Mouse (Mus musculus): Measurements from ENCODE around the gene Selenom. TPM values are rescaled to one million over a fixed set of nuclear protein-coding genes. Genes with fewer than 3 reads are reported as not detected.

Gene Selenom
- 18.4 and 19.6 TPM in 2 replicates for polyA plus RNA-seq (2016; fragmentation: Nextera tagmentation; extraction: Ambion mirVana)

GRCm38 (mm10) chr11:3514529-3515054 lies at the start of gene Selenom:
TSS of gene Selenom (plus strand) at chr11:3514684.
- WGBS (ENCODE audit: insufficient replicate concordance) = under 1% methylated on average over 26 of the region's 26 CpGs
- Histone ChIP-seq H3K27ac (no peak within 1 kb of the TSS), H3K4me3 (peak within 1 kb of the TSS; percentile 56), H3K27me3 (replicated peaks) (peaks cover 51% of the 10 kb centered on the region), H3K9ac (peak within 1 kb of the TSS; percentile 46), H3K9me3 (replicated peaks) (no peaks in the 10 kb centered on the region), H3K36me3 (no peaks in the 10 kb centered on the region), H3K4me1 (peaks cover 47% of the 10 kb centered on the region), H3K4me2 (peak within 1 kb of the TSS; percentile 79)
- peak; percentile 74 for ATAC-seq

GRCm38 (mm10) chr11:3471448-3471850 lies 43.0 kb upstream of the Selenom start:
- Histone ChIP-seq H3K4me3 (no peak overlapping the region), H3K36me3 (no peaks in the 10 kb centered on the region), H3K27ac (no peak overlapping the region), H3K27me3 (replicated peaks) (no peaks in the 10 kb centered on the region), H3K4me2 (0 out of 2 replicates have a peak overlapping the region, but pooled peaks have one; percentile 8), H3K9ac (no peak overlapping the region), H3K9me3 (replicated peaks) (no peaks in the 10 kb centered on the region), H3K4me1 (no peaks in the 10 kb centered on the region)
- no peak for ATAC-seq
- 34% methylated on average over 11 of the region's 11 CpGs for WGBS (ENCODE audit: insufficient replicate concordance)

- no peak overlapping the region for H3K4me3 ChIP-seq
- no peak overlapping the region for H3K4me2 ChIP-seq
- H3K27ac ChIP-seq = no peak overlapping the region
- no peaks in the 10 kb centered on the region for H3K27me3 ChIP-seq (replicated peaks)
- H3K36me3 ChIP-seq = no peaks in the 10 kb centered on the region
- peak; percentile 66; the same call in 1 of the 2 replicates for ATAC-seq
- H3K4me1 ChIP-seq = no peaks in the 10 kb centered on the region
- no peaks in the 10 kb centered on the region for H3K9me3 ChIP-seq (replicated peaks)
- H3K9ac ChIP-seq = no peak overlapping the region
- 9% methylated on average over 1 of the region's 1 CpGs for WGBS (ENCODE audit: insufficient replicate concordance)
Measured at GRCm38 (mm10) chr11:3472484-3472883, 42.0 kb upstream of the Selenom start.

GRCm38 (mm10) chr11:3474480-3475115 lies 39.9 kb upstream of the Selenom start:
- Histone ChIP-seq H3K9ac (no peak overlapping the region), H3K27ac (no peak overlapping the region), H3K4me3 (no peak overlapping the region), H3K36me3 (no peaks in the 10 kb centered on the region), H3K27me3 (replicated peaks) (no peaks in the 10 kb centered on the region), H3K4me1 (no peaks in the 10 kb centered on the region), H3K9me3 (replicated peaks) (no peaks in the 10 kb centered on the region), H3K4me2 (no peak overlapping the region)
- no peak for ATAC-seq
- WGBS (ENCODE audit: insufficient replicate concordance) = 48% methylated on average over 7 of the region's 7 CpGs

- ATAC-seq = no peak
- H3K4me1 ChIP-seq = no peaks in the 10 kb centered on the region
- H3K36me3 ChIP-seq = no peaks in the 10 kb centered on the region
- no peaks in the 10 kb centered on the region for H3K9me3 ChIP-seq (replicated peaks)
- no peak overlapping the region for H3K4me2 ChIP-seq
- H3K27me3 ChIP-seq (replicated peaks) = no peaks in the 10 kb centered on the region
- H3K4me3 ChIP-seq = no peak overlapping the region
- no peak overlapping the region for H3K27ac ChIP-seq
- no peak overlapping the region for H3K9ac ChIP-seq
Measured at GRCm38 (mm10) chr11:3475489-3475888, 39.0 kb upstream of the Selenom start.

GRCm38 (mm10) chr11:3483980-3484642 lies 30.4 kb upstream of the Selenom start:
- no peak overlapping the region for H3K9ac ChIP-seq
- no peak overlapping the region for H3K4me3 ChIP-seq
- no peaks in the 10 kb centered on the region for H3K9me3 ChIP-seq (replicated peaks)
- H3K4me2 ChIP-seq = no peak overlapping the region
- no peak for ATAC-seq
- peaks cover 3% of the 10 kb centered on the region for H3K4me1 ChIP-seq
- H3K27me3 ChIP-seq (replicated peaks) = no peaks in the 10 kb centered on the region
- H3K27ac ChIP-seq = no peak overlapping the region
- 47% methylated on average over 11 of the region's 11 CpGs for WGBS (ENCODE audit: insufficient replicate concordance)
- no peaks in the 10 kb centered on the region for H3K36me3 ChIP-seq

GRCm38 (mm10) chr11:3486349-3486748 lies 28.1 kb upstream of the Selenom start:
- ATAC-seq = no peak
- Histone ChIP-seq H3K27me3 (replicated peaks) (no peaks in the 10 kb centered on the region), H3K27ac (no peak overlapping the region), H3K4me1 (peaks cover 11% of the 10 kb centered on the region), H3K9me3 (replicated peaks) (no peaks in the 10 kb centered on the region), H3K36me3 (no peaks in the 10 kb centered on the region), H3K4me3 (no peak overlapping the region), H3K9ac (no peak overlapping the region), H3K4me2 (no peak overlapping the region)
- WGBS (ENCODE audit: insufficient replicate concordance) = 34% methylated on average over 7 of the region's 7 CpGs

GRCm38 (mm10) chr11:3487952-3488570 lies 26.4 kb upstream of the Selenom start, which contains the start of gene Pla2g3:
TSS of gene Pla2g3 (plus strand) at chr11:3488284.
- Histone ChIP-seq H3K9ac (no peak within 1 kb of the TSS), H3K4me2 (no peak within 1 kb of the TSS), H3K27ac (no peak within 1 kb of the TSS), H3K4me1 (peaks cover 15% of the 10 kb centered on the region), H3K4me3 (no peak within 1 kb of the TSS), H3K36me3 (no peaks in the 10 kb centered on the region), H3K27me3 (replicated peaks) (no peaks in the 10 kb centered on the region), H3K9me3 (replicated peaks) (no peaks in the 10 kb centered on the region)
- WGBS (ENCODE audit: insufficient replicate concordance) = 44% methylated on average over 11 of the region's 11 CpGs
- ATAC-seq = no peak

GRCm38 (mm10) chr11:3489036-3489435 lies 25.4 kb upstream of the Selenom start:
- Histone ChIP-seq H3K36me3 (no peaks in the 10 kb centered on the region), H3K9ac (no peak overlapping the region), H3K9me3 (replicated peaks) (no peaks in the 10 kb centered on the region), H3K27me3 (replicated peaks) (no peaks in the 10 kb centered on the region), H3K27ac (no peak overlapping the region), H3K4me1 (peaks cover 15% of the 10 kb centered on the region), H3K4me3 (no peak overlapping the region), H3K4me2 (no peak overlapping the region; the same call in 1 of the 2 replicates)
- no peak for ATAC-seq
- 29% methylated on average over 5 of the region's 5 CpGs for WGBS (ENCODE audit: insufficient replicate concordance)

GRCm38 (mm10) chr11:3492748-3493147 lies 21.7 kb upstream of the Selenom start:
- no peak overlapping the region for H3K27ac ChIP-seq
- no peak overlapping the region for H3K9ac ChIP-seq
- no peaks in the 10 kb centered on the region for H3K9me3 ChIP-seq (replicated peaks)
- 68% methylated on average over 4 of the region's 4 CpGs for WGBS (ENCODE audit: insufficient replicate concordance)
- no peak overlapping the region for H3K4me3 ChIP-seq
- no peaks in the 10 kb centered on the region for H3K27me3 ChIP-seq (replicated peaks)
- no peak overlapping the region for H3K4me2 ChIP-seq
- H3K36me3 ChIP-seq = no peaks in the 10 kb centered on the region
- no peak for ATAC-seq
- peaks cover 15% of the 10 kb centered on the region for H3K4me1 ChIP-seq

GRCm38 (mm10) chr11:3494857-3495256 lies 19.6 kb upstream of the Selenom start:
- Histone ChIP-seq H3K4me2 (no peak overlapping the region), H3K4me1 (0 out of 2 replicates have a peak, but pooled peaks cover 5% of the 10 kb centered on the region), H3K4me3 (no peak overlapping the region), H3K27ac (no peak overlapping the region), H3K9me3 (replicated peaks) (no peaks in the 10 kb centered on the region), H3K9ac (no peak overlapping the region), H3K27me3 (replicated peaks) (no peaks in the 10 kb centered on the region), H3K36me3 (no peaks in the 10 kb centered on the region)
- WGBS (ENCODE audit: insufficient replicate concordance) = 79% methylated on average over 17 of the region's 17 CpGs
- no peak for ATAC-seq

- Histone ChIP-seq H3K9me3 (replicated peaks) (no peaks in the 10 kb centered on the region), H3K4me2 (no peak overlapping the region), H3K9ac (no peak overlapping the region), H3K4me1 (0 out of 2 replicates have a peak, but pooled peaks cover 4% of the 10 kb centered on the region), H3K4me3 (no peak overlapping the region), H3K27ac (no peak overlapping the region), H3K36me3 (no peaks in the 10 kb centered on the region), H3K27me3 (replicated peaks) (no peaks in the 10 kb centered on the region)
- ATAC-seq = no peak
- 52% methylated on average over 13 of the region's 14 CpGs for WGBS (ENCODE audit: insufficient replicate concordance)
Measured at GRCm38 (mm10) chr11:3495496-3495895, 19.0 kb upstream of the Selenom start.

Data from liver, embryonic 12.5 days (tissue).